Mouse (Mus musculus): Measurements from ENCODE around the gene Clic3.
A peak's percentile ranks its signal among the peaks of the same experiment; 100 is the strongest.
"Not testable (repeated sequence)": the region's sequence is repeated elsewhere in the genome, so short reads cannot be mapped to it uniquely, and the experiment has no call there.

Clic3 gene

GRCm38 (mm10) chr2:25456205-25456953, at the start of gene Clic3:
Clic3 (plus strand) TSS chr2:25456838.
- ATAC-seq (ENCODE audit: low TSS enrichment) = no peak

DNA sequence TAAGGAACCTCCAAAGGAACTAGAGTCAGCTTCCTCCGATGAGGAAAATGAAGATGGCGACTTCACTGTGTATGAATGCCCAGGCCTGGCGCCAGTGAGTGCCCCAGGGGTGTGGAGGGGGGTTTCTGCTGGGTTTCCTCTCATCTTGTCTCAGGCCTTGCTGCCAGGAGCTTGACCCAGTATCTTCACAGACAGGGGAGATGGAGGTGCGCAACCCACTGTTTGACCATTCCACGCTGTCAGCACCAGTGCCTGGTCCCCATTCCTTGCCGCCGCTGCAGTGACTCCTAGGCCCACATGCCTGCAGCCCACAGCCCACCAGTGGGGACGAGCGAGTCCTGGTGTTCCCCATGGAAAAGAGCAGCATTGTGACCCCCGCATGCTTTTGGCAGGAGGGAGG, 47.7 kb upstream of the Clic3 start:
- no peak for ATAC-seq (ENCODE audit: low TSS enrichment)

- not testable (repeated sequence) for ATAC-seq (ENCODE audit: low TSS enrichment)
These were observed 43.2 kb upstream of the Clic3 start for GRCm38 (mm10) chr2:25413436-25413835.

- no peak for ATAC-seq (ENCODE audit: low TSS enrichment)
These were observed 39.2 kb upstream of the Clic3 start for GRCm38 (mm10) chr2:25417426-25417825.

DNA sequence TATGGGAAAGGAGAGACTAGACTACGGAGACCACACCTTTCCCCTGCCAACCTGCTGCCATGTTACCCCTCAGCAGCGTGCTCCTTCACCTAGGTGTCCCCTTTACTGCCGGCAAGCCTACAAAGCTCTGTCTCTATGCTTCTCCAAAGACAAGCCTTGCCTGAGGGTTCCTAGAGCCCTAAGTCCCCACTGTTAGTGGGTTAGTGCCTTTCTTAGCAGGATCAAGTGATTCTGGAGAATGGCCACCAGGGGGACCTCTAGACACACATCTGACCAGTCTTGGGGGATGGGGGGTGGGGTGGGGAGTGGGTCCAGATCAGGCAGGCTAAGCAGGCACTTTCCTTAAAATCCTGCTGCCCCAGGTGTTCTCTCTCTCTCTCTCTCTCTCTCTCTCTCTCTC, 34.7 kb upstream of the Clic3 start:
- ATAC-seq (ENCODE audit: low TSS enrichment) = 0 out of 2 replicates have a peak, but pooled peaks have one; percentile 45

DNA sequence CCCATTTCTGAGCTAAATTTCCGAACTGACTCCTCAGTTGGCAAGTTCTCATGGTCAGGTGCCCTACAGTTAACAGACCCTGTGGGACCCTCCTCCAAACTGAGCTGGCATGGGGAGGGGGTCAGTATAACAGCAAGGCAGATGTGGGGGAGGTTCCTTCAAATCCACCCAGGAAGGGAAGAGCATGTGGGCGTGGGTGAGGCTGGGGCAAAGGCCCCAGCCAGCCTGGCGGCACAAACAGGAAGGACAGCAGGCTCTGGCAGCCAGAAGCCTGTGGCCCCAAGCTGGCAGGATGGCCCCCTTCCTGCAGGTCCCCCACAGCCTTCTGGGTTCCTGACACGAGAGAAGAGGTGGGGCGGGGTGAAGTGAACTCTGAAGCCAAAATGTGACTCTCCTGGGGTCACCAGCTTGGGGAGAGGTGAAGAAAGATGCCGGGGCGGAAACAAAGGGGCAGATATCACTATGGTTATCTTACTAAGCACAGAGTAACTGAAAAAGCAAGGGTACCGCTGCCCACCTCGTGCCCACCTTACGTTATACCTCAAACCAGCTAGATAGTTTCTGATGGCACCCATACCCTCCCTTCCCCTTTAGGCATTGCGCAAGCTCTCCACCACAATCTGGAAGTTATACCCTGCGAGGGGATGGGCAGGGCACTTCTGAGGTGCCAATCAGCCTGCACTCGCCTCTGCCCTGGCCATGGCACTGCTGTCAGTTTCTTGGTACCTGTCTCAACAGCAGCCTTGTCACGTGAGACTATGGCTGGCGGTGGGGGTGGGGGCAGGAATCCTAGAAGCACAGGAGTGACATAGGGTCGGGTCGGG, 33.8 kb upstream of the Clic3 start, which contains the start of gene Fut7:
Gene Fut7, plus strand, starts transcription at position 681 of the 824 bp plus-strand sequence.
- no peak for ATAC-seq (ENCODE audit: low TSS enrichment)

- no peak for ATAC-seq (ENCODE audit: low TSS enrichment)
These were observed 33.0 kb upstream of the Clic3 start for GRCm38 (mm10) chr2:25423626-25424025.

DNA sequence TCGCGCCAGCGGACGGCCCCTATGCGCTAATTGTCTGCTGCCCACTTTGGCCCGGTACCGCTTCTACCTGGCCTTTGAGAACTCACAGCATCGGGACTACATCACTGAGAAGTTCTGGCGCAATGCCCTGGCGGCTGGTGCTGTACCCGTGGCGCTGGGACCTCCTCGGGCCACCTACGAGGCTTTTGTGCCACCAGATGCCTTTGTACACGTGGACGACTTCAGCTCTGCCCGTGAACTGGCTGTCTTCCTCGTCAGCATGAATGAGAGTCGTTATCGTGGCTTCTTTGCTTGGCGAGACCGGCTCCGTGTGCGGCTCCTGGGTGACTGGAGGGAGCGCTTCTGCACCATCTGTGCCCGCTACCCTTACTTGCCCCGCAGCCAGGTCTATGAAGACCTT, 31.2 kb upstream of the Clic3 start:
- no peak for ATAC-seq (ENCODE audit: low TSS enrichment)

DNA sequence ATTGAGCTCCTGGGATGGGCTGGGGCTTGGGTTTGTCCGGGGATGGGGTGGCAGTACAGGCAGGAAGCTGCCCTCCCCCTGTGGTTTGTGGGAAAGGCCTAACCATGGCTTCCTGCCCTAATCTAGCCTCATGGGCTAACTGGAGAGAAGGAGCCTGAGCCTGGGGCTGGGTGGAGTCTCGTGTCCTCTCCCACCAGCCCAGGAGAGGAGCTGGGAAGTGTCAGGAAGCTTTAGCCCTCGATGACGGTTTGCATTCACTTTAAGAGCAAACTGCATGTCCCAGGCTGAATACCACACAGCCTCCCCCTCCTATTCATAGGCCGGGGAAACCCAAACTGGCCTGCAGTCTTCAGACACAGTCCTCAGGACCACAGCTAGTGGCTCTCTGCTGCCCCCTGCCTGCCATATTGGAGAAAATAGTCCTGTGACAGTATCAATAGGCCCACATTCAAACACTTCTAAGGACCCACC, 29.9 kb upstream of the Clic3 start:
- ATAC-seq (ENCODE audit: low TSS enrichment) = no peak

DNA sequence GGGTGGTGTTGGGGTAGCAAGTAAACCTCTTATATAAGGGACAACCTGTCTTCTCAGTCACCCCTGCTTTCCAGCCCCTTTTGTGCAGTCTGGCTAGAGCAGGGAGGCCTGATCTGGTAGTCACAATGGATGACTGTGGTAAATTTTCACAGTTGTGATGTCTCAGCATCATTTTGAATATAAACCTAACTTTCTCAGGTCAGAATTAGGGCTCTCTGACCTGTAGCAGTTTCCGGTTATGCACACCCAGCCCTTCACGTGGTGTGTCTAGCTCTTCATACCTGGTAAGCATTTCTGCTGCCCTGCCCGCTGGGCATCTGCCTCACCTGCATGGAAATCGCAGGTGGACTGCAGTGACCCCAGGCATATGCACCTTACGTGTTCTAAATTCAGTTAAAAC, 29.4 kb upstream of the Clic3 start:
- no peak for ATAC-seq (ENCODE audit: low TSS enrichment)

DNA sequence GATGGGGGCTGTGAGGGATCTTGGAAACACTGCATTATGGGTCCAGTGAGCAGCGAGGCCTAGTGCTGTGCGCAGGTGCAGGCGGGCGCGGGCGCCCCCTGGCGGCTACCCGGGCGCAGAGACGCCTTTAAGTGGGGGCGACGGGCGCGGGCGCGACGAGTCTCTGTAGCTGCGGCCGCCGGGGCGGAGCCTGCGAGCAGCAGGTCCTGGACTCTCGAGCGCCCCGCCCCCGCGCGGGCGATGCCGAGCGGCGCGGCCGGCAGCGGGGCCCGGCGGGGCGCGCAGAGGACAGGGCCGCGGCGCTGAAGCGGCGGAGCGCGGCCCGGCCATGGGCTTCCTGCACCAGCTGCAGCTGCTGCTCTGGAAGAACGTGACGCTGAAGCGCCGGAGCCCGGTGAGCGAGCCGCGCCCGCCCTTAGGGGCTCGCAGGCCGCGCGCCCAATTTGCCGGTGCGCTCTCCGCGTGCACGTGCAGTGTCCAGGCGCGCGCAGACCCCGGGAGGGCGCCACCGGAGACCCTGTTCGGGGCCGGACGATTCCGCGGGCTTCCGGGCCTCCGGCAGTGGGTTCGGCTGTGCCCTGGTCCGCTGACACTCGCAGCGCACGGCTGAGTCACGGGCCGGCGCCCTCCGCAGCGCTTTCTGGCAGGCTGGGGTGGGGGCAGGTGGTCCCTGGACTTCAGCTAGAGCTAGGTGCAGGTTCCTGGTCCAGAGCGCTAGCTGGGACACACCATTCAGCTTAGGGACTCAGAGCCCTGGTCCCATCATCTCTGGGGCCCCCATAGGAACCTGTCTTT, 28.0 kb upstream of the Clic3 start, which contains the start of gene Abca2:
Gene Abca2, plus strand, starts transcription at position 262 of the 795 bp plus-strand sequence.
- peak; percentile 81 for ATAC-seq (ENCODE audit: low TSS enrichment)

DNA sequence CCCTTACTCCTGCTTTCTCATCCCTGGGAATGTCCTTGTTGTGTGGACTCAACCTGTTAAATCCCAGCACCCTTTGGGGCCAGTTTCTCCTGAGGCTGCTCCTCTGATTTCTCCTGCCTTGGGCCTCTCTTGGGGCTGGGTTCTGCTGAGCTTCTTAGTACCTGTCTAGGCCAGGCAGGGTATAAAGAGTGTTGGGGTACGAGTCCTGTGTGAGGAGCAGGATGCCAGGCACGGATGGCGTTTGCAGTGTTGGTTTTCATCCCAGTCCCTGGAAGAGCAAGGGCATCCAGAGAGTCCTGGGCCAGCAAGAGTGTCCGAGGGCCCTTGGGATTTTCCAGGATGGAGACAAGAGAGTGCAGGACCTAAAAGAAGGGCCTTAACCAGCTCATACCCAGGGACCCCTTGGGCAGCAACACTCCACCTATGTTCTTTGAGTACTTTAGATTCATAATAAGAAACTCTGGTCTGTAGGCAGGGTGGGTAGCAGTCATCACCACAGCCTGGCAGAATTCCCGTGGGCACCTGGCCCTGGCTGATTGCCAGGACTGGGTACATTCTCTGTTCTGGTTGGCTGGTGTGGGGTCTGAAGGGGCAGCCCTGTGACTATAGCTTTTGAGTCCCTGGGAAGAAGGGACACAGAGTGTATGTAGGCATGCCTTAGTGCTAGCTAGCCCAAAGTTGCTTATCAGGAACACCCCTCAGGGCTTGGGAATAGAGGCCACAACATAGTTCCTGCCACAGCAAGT, 27.0 kb upstream of the Clic3 start:
- no peak for ATAC-seq (ENCODE audit: low TSS enrichment)

DNA sequence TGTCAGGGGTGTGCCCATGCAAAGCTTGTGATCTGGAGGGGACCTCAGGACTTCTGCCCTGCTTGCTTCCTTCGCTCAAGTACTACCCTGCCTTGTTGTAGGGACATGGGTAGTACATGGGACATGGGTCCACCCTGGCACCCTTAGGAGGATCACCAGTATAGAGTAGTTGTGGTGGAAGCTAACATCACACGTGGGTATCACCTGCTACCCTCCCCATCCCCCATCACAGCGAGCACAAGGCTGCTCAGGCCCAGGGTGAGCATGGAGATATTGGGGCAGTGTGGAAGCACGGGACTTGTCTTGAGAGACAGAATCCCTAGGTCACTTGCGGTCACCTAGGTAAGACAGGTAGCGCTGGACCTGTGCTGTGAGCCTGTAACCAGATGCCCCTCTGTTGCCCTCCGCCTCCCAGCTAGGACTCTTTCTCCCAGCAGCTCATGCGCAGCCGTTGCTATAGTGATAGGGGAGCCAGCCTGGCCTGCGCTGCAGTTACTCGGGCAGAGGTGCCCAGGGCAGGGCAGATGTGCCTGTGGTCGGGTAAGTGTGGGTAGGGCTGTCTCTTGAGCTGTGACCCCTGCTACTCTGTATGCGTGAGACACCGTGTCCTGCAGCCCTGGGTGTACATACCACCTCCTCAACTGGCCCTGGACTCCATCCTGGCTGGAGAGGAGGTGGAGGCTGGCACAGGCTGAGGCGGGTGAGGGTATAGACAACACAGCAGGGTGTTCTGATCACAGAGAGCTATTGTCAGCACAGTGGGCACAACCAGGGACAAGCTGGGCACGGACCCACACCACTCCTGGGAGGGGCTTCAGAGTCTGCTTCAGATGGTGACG, 26.0 kb upstream of the Clic3 start:
- ATAC-seq (ENCODE audit: low TSS enrichment) = peak; percentile 28

DNA sequence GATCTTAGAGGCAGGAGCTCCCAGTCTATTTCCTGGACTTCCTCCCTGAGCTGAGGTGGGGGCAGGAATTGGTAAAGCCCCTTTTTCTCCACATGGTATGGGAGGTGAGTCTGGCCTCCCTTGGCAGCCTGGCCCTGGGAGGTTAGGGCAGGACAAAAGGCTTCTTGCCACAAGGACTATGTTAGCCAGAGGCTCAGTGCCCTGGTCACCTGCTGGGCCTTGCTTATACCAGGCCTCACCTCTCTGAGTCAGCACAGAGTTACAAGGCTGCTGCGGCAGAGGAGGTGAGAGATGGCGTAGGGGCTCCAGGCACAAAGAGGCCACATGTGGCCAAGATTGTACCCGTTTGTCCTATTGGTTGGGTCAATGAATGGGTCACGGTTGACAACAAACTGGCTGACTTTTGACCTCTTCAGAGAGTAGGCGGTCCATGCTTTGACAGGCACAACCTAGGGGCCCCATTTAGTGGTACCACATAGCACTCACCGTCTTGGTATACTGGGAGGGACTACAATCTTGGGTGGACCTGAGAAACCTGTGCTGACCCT, 25.3 kb upstream of the Clic3 start:
- no peak for ATAC-seq (ENCODE audit: low TSS enrichment)

DNA sequence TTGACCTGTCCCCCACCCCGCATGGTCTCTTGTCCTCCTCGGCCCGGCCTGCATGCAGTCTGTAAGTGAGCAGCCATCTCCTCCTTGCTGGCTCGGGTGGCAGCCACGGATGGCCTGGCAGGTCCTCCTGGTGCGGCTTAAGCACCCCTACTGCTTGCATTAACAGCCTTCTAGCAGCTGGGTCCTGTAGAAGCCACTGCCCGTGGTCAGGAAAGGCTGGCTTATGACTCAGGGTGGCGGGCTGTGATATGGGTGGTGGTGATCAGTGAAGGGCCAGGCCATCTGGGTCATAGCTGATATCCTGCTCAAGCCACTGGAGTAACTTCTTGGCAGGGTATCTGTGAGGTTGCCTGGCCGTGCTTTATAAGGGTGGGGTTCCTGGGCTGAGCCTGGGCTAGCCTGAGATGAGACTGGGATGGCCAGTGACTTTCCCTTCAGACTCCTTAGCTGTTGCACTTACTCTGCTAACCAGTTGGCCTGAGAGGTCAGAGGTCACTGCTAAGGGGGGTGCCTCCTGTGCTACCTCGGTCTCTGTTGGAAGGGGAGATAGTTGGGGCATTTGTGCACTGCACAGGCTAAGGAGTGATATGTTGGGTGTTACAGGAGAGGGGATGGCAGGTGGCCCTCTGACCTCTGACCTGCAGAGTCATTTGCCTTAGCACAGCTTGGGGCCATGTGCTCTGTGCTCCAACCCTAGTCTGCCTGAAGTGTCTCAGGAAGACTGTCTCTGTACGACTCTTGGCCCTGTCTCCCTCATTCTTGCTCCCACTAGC, 24.1 kb upstream of the Clic3 start:
- ATAC-seq (ENCODE audit: low TSS enrichment) = no peak

DNA sequence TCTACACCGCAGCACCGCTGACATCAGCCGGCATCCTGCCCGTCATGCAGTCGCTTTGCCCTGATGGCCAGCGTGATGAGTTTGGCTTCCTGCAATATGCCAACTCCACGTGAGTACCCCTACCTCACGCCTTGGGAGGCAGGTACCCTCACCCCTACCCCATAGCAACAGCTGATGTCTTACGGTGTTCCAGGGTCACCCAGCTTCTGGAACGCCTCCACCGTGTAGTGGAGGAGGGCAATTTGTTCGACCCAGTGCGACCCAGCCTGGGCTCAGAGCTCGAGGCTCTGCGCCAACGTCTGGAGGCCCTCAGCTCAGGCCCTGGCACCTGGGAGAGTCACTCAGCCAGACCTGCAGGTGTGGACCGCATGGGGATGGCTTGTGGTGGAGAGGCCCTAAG, 23.5 kb upstream of the Clic3 start:
- no peak for ATAC-seq (ENCODE audit: low TSS enrichment)

DNA sequence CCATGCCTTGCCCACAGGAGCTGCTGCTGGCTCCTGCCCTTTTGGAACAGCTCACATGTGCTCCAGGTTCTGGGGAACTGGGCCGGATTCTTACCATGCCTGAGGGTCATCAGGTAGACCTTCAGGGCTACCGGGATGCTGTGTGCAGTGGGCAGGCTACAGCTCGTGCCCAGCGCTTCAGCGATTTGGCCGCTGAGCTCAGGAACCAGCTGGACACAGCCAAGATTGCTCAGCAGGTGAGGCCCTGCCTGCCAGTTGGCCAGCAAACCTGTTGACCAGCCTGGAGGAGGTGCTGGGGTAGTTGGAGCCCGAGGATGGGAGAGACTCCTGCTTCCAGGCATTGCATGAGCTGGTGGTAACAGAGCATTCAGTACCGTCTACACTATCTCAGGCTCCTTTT, 22.3 kb upstream of the Clic3 start:
- ATAC-seq (ENCODE audit: low TSS enrichment) = no peak

GRCm38 (mm10) chr2:25436286-25436820, 20.3 kb upstream of the Clic3 start:
- no peak for ATAC-seq (ENCODE audit: low TSS enrichment)

- ATAC-seq (ENCODE audit: low TSS enrichment) = no peak
These were observed 15.6 kb upstream of the Clic3 start for GRCm38 (mm10) chr2:25441067-25441466.
